Mouse (Mus musculus) midbrain, postnatal 0 days (tissue): ENCODE results near the gene Prelid3b. TPM values are rescaled to one million over a fixed set of nuclear protein-coding genes. Genes with fewer than 3 reads are reported as not detected.

Source experiments
- ATAC-seq: fragments of 200-750 bp; cut with Nextera tagmentation; 2 replicates; pipeline ENCODE4 v1.8.0; 2017; ENCODE audit warnings: moderate number of reproducible peaks, mild to moderate bottlenecking, moderate TSS enrichment, moderate library complexity; ENCODE audit not compliant: low FRiP score
- DNase-seq: peaks from one replicate; pipeline ENCODE4 v3.0.0-alpha.2; 2015; ENCODE audit warnings: low spot score
- H3K27ac ChIP-seq: fragments of 300-500 bp; sonication (generic); 2 replicates; pipeline ENCODE4 v1.5.1; 2014; ENCODE audit warnings: low read depth, mild to moderate bottlenecking, low read length, mixed read lengths
- H3K27me3 ChIP-seq: fragments of 300-500 bp; sonication (generic); 2 replicates; pipeline ENCODE4 v1.6.1; 2014; ENCODE audit warnings: low read length, control low read depth, mixed read lengths; ENCODE audit not compliant: insufficient read depth
- H3K36me3 ChIP-seq: fragments of 300-500 bp; sonication (generic); 2 replicates; pipeline ENCODE4 v1.6.1; 2014; ENCODE audit warnings: low read length, control low read depth, mixed read lengths; ENCODE audit not compliant: insufficient read depth
- H3K4me1 ChIP-seq: fragments of 300-500 bp; sonication (generic); 2 replicates; pipeline ENCODE4 v1.6.1; 2014; ENCODE audit warnings: mild to moderate bottlenecking, control low read depth, antibody characterized with exemption, low read length, mixed read lengths; ENCODE audit not compliant: insufficient read depth
- H3K4me2 ChIP-seq: fragments of 300-500 bp; sonication (generic); 2 replicates; pipeline ENCODE4 v1.6.1; 2014; ENCODE audit warnings: low read depth, mild to moderate bottlenecking, low read length, mixed read lengths; ENCODE audit not compliant: poor library complexity, severe bottlenecking
- H3K4me3 ChIP-seq: fragments of 300-500 bp; sonication (generic); 2 replicates; pipeline ENCODE4 v1.5.1; 2014; ENCODE audit warnings: low read depth, mild to moderate bottlenecking, low read length, moderate library complexity
- H3K9ac ChIP-seq: fragments of 300-500 bp; sonication (generic); replicated peaks from 2 replicates; pipeline ENCODE4 v1.6.1; 2014; ENCODE audit warnings: mild to moderate bottlenecking, low read length, moderate library complexity, mixed read lengths; ENCODE audit not compliant: poor library complexity, severe bottlenecking
- H3K9me3 ChIP-seq: fragments of 300-500 bp; sonication (generic); 2 replicates; pipeline ENCODE4 v1.6.1; 2016; ENCODE audit warnings: low read length, control low read depth
- CTCF ChIP-seq: IDR thresholded peaks from 2 replicates; pipeline ENCODE4 v1.5.1; 2016; ENCODE audit warnings: antibody characterized with exemption, mild to moderate bottlenecking
- WGBS: fragments of 180-500 bp; shearing (Covaris S2); extraction: QIAGEN DNeasy Blood & Tissue Kit; methylation state at CpG from one replicate; pipeline ENCODE4 v1.1.7; 2014; 5-methylcytosine and 5-hydroxymethylcytosine counted together
- polyA plus RNA-seq: library from polyadenylated mRNA; unstranded; fragments of >200 nt; fragmentation: Nextera tagmentation; extraction: Ambion mirVana; gene quantifications from 2 replicates; pipeline ENCODE4 v1.2.1, GENCODE M21; 2015
- total RNA-seq: library from RNA; depleted of rRNA; stranded (reverse); fragments of >200 nt; gene quantifications from 2 replicates; pipeline ENCODE4 v1.2.3, GENCODE M21; 2014

Prelid3b gene
- total and polyA plus RNA-seq, 2 experiments from 2014 or later: 63.4 to 93.5 TPM

DNA sequence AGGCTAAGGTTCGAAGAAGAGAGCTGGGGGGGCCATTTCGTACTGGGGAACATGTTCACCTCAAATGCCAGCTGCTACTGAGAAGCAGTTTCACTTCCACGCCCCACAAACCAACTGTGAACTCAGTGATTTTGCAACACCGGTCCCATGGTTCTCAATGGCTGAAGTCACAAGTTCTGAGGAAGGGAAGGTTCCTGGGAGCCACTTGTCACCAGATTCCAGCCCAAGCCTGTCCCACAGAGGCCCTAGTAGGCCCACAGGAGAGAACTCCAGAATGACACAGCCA, 35.2 kb downstream of the Prelid3b start:
- Histone ChIP-seq H3K27me3 (no peaks in the 10 kb centered on the region), H3K4me3 (no peak overlapping the region), H3K9ac (no peak overlapping the region), H3K27ac (no peak overlapping the region), H3K4me1 (peaks cover 9% of the 10 kb centered on the region; the same call in 1 of the 2 replicates), H3K9me3 (no peaks in the 10 kb centered on the region), H3K36me3 (no peaks in the 10 kb centered on the region), H3K4me2 (no peak overlapping the region)
- no peak for DNase-seq
- no peak for TF ChIP-seq CTCF
- no peak for ATAC-seq
- WGBS: 96% methylated on average over 4 of the region's 4 CpGs

DNA sequence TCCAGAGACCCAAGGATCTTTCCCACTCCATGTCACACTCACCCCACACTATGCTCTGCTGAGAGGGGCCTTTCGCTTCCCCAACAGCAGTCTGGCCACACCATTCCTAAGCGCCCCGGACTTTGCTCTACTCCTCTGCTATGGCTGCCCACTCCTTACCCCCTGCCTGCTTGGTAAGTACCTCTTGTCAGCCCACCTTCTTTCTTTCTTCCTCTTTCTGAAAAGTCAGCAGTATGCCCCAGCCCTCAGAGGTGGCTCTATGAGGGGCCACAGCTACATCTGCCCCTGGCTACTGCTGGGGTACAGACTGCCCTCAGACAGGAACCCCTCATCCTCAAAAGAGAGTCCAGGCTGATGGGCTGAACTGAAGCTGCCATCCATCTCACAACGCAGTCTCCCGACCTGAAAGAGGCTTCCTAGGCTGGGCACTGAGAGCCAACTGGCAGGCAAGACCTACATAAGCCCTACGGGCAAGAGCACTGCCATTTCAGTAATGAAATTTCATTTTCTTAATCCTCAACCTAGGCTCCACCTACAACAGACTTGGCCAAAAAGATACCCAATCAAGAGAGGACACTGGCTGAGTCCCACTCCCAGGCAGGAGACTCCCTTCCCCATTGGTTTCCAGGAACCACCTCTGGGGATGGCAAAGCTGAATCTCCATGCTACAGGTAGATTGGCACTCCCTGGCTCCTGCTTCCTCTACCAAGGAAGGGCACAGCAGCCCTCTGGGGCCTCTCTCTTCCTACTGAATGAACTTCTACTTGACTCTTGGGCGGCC, 35.8 kb downstream of the Prelid3b start:
- Histone ChIP-seq H3K4me2 (no peak overlapping the region), H3K27ac (no peak overlapping the region), H3K27me3 (no peaks in the 10 kb centered on the region), H3K9ac (no peak overlapping the region), H3K4me1 (peaks cover 9% of the 10 kb centered on the region; the same call in 1 of the 2 replicates), H3K4me3 (no peak overlapping the region), H3K36me3 (no peaks in the 10 kb centered on the region), H3K9me3 (no peaks in the 10 kb centered on the region)
- no peak for ATAC-seq
- 94% methylated on average over 7 of the region's 7 CpGs for WGBS
- no peak for TF ChIP-seq CTCF
- no peak for DNase-seq

DNA sequence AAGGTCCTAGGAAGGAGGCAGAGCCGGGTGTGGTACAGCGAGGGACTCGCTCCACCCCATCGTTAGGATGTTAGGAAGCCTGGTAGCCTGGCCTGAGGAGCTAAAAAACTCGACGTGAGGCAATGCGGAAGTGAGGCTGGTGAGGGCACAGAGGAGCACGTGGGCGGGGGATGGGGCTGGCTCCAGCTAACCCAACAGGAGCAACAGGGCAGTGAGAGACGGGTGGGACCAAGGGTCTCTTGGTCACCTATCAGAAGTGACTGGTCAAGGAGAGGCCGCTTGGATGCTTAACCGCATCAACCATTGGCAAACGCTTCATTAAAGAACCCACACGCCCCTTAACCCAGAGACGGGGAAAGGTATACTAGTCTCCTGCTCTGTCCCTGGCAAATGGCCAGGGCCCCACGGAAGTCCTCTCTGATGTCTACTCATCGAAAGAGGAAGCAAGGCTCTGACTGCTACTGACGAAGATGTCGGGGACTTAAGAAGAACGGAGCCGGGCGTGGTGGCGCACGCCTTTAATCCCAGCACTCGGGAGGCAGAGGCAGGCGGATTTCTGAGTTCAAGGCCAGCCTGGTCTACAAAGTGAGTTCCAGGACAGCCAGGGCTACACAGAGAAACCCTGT, 36.7 kb downstream of the Prelid3b start:
- H3K9ac ChIP-seq: no peak overlapping the region
- no peaks in the 10 kb centered on the region for H3K36me3 ChIP-seq
- H3K4me2 ChIP-seq: no peak overlapping the region
- H3K9me3 ChIP-seq: no peaks in the 10 kb centered on the region
- no peak for ATAC-seq
- no peaks in the 10 kb centered on the region for H3K27me3 ChIP-seq
- no peak overlapping the region for H3K4me3 ChIP-seq
- no peak for TF ChIP-seq CTCF
- DNase-seq: no peak
- H3K27ac ChIP-seq: no peak overlapping the region
- peaks cover 9% of the 10 kb centered on the region; the same call in 1 of the 2 replicates for H3K4me1 ChIP-seq
- 92% methylated on average over 26 of the region's 26 CpGs for WGBS

DNA sequence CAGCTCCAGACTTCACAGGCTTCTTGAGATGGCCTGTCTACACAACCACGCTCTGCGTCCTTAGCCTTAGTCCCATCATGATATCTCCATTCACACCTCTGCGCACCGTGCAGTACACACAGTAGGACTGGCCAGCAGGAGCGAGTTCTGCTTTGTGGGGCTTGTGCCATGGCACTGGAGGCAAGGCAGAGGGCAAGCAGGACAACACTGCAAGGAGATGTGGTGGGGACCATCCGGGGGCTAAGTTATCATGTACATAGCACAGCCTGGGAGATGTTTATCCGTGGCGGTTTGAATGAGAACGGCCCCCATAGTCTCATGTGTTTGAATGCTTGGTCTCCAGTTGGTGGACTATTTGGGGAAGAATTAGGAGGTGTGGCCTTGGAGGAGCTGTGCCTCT, 37.9 kb downstream of the Prelid3b start:
- H3K4me2 ChIP-seq: no peak overlapping the region
- H3K4me3 ChIP-seq: no peak overlapping the region
- H3K27me3 ChIP-seq: no peaks in the 10 kb centered on the region
- no peaks in the 10 kb centered on the region for H3K9me3 ChIP-seq
- H3K27ac ChIP-seq: no peak overlapping the region
- H3K9ac ChIP-seq: no peak overlapping the region
- H3K36me3 ChIP-seq: no peaks in the 10 kb centered on the region
- no peak for ATAC-seq
- no peak for DNase-seq
- peaks cover 9% of the 10 kb centered on the region; the same call in 1 of the 2 replicates for H3K4me1 ChIP-seq
- WGBS: 96% methylated on average over 9 of the region's 9 CpGs
- no peak for TF ChIP-seq CTCF

DNA sequence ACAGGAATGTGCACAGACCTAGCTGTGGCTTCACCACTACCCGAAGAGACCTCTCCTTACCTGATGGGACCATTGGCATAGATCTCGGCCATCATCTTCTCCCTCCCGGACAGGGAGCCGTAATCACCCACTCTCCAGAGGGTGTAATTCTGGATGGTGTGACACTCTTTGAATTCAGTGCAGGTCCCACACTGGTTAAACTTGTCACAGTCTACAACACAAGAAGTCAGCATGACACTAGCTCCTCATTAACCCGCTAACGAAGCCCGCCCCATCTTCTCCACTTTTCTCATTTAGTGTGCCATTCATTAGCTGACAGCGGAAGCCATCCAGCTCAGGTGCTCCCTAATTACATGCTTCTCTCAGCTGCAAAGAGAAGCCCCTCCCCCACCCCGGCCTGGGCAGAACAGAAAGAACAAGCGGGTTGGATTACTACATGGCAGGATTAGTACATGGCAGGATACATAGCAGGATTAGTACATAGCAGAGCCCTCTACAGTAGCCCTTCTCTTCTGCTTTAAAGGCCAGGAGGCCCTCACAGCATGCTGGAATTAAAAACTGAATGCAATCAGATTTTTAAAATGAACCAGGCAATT, 43.8 kb downstream of the Prelid3b start:
- no peaks in the 10 kb centered on the region for H3K27me3 ChIP-seq
- peaks cover 37% of the 10 kb centered on the region for H3K36me3 ChIP-seq
- H3K9ac ChIP-seq: no peak overlapping the region
- no peaks in the 10 kb centered on the region for H3K9me3 ChIP-seq
- no peak for ATAC-seq
- no peaks in the 10 kb centered on the region for H3K4me1 ChIP-seq
- DNase-seq: peak; percentile 53
- H3K27ac ChIP-seq: no peak overlapping the region
- WGBS: 77% methylated on average over 10 of the region's 10 CpGs
- no peak for TF ChIP-seq CTCF
- H3K4me3 ChIP-seq: no peak overlapping the region
- no peak overlapping the region for H3K4me2 ChIP-seq
